Mouse (Mus musculus) cerebellum, adult (tissue): ENCODE measurements around the gene 1700016H13Rik.

Experiments used
- ATAC-seq: cut with Nextera tagmentation; 2 replicates; pipeline ENCODE4 v1.9.2; 2017; ENCODE audit warnings: mild to moderate bottlenecking, moderate library complexity, mixed read lengths; ENCODE audit not compliant: insufficient number of reproducible peaks, low FRiP score, low TSS enrichment

The 1700016H13Rik gene

DNA sequence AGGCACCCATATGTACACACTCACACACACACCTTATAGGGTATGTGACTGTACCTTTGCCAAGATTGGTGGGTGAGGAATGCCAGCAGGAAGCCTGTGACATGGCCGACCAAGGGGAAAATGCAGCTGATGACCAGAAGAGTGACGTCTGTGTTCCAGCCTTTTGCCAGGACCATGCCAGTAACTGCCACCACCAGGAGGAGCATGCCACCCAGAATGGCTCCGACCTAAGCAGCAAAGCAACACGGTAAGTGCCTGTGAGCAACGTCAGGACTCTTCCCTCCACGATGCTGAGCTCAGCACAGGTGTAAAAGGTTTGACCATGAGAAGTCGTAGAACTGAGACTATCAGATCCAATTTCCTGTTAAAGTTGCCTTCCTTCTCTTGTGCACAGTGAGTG, 43.5 kb downstream of the 1700016H13Rik start:
- ATAC-seq: no peak

DNA sequence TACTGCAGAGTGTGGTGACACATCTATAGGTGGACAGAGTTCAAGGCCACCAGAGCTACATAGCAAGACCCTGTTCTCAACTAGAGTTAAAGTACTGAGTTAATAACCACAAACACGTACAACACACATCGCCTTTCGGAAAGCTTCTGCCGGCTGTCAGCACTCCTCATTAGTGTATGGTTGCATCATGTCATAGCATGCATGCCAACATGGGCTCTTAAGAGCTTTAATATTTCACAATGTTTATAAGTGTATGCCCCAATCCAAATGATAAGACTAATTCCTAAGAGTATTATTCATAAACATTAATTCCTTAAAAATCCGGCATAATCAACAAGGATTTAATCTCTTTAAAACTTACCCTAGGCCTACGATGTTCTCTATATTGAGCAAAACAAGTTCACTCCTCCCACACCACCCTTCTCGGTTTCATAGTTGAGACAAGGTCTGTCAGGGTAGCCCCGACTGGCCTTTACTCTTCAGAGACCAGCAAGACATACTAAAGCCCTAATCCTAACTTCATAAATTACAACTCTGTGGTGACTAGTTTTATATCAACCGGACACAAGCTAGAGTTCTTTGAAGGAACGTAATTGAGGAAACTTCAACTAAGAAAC, 44.8 kb downstream of the 1700016H13Rik start:
- ATAC-seq: no peak

DNA sequence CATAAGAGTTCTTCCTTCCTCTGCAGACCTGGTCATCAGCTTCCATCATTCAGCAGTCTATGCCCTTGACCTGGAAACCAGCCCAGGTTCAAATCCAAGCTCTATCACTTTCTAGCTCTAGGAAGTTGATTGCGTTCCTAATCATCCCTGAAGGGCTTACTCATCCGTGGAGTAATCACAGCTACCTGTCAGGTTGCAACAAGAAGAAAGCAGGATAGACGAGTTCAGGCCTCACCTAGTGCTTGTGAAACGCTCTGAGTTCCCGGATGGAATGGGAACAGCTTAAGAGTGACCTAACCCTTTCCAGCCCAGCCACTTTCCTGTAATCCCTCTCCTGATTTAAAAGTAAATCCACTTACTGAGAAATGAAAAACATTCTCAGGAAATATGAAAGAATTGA, 45.7 kb downstream of the 1700016H13Rik start:
- ATAC-seq: no peak

DNA sequence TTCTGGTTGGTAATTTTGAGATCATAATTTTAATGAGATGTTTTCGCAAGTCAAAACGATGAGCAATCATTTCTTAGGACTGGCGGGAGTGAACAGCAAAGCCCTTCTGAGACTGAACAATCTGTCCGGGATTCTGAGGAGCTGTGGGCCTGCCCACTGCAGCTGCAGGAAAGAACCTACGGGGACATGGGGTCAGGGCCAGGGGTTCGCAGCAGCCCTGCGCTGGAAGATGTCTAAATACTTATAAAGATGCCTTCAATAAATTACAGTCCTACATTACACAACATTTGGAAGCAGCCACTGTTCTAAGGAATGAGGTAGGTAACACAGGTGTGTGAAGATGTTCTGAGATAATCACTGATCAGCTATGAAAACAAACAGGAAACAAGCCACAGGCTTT, 50.1 kb downstream of the 1700016H13Rik start:
- ATAC-seq: no peak

DNA sequence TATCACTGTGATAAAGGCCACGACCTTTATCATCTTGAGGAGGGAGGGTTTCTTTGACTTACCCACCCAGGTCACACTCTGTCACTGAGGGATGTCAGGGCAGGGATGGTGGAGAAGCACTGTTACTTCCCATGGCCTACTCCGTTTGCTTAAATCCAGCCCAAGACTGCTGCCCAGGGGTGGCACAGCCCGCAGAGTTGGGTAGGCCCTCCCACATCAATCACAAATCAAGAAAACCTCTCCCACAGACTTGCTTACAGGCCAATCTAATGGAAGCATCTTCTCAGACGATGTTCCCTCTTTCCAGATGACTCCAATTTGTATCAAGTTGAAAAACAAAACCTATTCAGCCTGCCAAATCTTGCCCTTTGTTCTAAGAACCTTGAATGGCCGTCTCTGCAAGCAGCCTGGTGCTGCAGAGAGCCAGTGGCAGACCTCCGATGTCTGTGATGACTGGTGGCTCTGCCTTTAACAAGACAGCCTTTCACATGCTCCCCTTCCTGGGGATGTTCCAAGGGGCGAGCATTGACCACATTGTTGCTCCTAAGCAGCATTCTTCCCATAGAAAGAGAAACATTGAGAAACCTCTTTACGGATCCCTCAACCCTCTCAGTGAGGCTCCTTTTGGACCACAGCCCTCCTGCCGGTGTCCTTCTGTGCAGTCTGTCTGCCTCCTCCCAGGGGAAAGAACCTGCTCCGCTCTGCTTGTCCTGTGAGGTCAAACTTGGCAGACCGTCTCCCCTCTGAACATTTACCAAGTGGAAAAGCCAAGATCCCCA, 52.5 kb downstream of the 1700016H13Rik start:
- peak; percentile 81 for ATAC-seq

DNA sequence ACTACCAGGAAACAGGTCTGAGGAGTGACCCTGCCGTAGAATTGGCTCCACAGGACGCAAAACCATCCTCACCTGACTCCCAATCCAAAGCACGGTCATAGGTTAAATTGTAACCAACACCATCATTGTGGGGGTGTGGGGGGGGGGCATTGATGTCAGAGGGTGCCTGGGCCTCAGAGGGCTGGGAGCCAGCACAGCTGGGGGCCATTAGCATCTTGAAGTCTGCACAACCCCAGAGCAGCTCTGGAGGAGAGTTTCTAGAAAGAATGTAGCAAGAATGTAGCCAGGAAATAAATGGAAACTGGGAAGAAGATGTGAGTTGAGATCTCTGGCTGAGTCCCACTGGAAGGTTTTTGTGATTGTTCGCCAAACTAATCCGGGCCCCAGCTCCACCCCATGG, 56.9 kb downstream of the 1700016H13Rik start:
- ATAC-seq: no peak

DNA sequence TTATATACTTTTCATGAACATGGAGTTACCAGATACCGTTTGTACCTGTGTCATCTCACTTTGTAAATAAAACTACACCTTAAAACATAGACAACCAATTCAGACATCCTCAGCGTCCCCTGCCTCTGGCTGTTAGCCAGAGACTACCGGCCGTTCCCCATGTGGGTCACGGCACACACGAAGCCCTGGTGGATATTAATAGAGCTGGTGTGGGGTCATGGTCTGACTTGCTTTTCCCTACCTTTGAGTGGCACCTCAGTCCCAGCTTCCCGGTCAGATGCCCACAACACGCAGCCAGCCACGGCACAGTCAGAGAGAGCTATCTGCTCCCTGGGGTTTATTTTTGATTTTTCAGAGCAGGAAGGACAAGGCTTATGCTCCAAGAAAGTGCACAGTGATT, 57.5 kb downstream of the 1700016H13Rik start:
- no peak for ATAC-seq
